Mouse (Mus musculus) neutrophil, adult 65 days (primary cell): ENCODE results near the gene Car15. TPM values are rescaled to one million over a fixed set of nuclear protein-coding genes. Genes with fewer than 3 reads are reported as not detected.

ENCODE experiments used
- total RNA-seq: library from RNA; stranded (reverse); gene quantifications from 2 replicates; pipeline ENCODE4 v1.2.4, GENCODE M21; 2023

Gene Car15
- total RNA-seq = 1.9 and 3.6 TPM in 2 replicates

GRCm38 (mm10) chr16:17838051-17838450 is at the start of gene Car15:
Car15 (minus strand) TSS chr16:17838364.

GRCm38 (mm10) chr16:17832821-17833220 is 5.3 kb downstream of the Car15 start, which contains the start of gene B830017H08Rik:
B830017H08Rik (plus strand) TSS chr16:17833121.

DNA sequence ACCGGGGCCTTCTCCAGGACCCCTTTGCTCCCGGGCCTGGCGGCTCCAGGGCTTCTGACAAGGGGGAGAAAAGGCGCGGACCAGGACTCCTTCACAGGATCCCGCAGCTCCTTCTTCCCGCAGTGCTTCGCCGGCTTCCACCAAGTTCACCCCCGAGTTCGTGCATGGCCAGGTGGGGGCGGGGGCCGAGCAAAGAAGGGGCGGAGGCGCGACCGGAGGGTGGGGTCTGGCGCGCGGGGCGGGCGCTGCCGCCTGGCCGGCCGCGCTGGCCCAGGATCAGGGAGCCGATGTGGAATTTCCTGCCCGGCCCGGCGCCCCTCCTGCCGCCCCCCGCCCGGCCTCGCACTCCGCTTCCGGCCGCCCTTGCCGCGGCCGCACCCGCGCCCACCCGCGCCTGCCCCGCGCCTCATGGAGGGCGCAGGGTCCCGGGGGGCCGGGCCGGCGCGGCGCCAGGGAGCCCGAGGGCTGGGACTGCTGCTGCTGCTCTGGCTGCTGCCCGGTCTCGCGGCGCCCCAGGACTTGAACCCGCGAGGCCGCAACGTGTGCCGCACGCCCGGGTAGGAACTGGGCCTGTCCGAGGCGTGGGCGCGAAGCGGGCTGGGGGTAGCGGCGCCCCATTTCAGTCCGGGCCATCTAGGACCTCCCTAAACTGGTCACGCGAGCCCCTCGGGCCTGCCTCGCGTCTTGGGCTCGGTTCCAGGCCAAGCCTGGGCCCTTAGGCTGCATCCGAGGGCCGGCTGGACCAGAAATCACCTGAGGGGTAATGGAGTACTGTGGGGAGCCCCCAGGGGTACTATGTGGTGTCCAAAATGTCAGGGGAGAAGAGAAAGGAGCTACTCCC is 41.0 kb downstream of the Car15 start, which contains the start of gene Scarf2:
Scarf2 (plus strand) TSS at position 312 of the 841 bp plus-strand sequence.

Other genes starting within 250 kb of the Car15 start
- gene Smpd4, start 219.0 kb downstream of the Car15 start, total RNA-seq = 28.0 and 32.6 TPM in 2 replicates
- gene Ccdc74a, start 191.9 kb downstream of the Car15 start, total RNA-seq = not detected in 2 replicates
- gene Med15, start 105.5 kb downstream of the Car15 start, total RNA-seq = 68.2 and 84.3 TPM in 2 replicates
- gene Klhl22, start 78.7 kb downstream of the Car15 start, total RNA-seq = 6.2 and 6.7 TPM in 2 replicates
- gene Scarf2, start 41.1 kb downstream of the Car15 start, total RNA-seq = 0.25 TPM in 1 of 2 replicates, not detected in the other
- not detected in 2 replicates for gene B830017H08Rik, start 5.2 kb downstream of the Car15 start, total RNA-seq
- gene Gm20518, start 53.3 kb upstream of the Car15 start, total RNA-seq = 0.45 and 1.0 TPM in 2 replicates
- not detected in 2 replicates for gene Tssk1, start 55.9 kb upstream of the Car15 start, total RNA-seq
- 28.0 and 40.9 TPM in 2 replicates for gene Dgcr2, start 60.2 kb upstream of the Car15 start, total RNA-seq
- not detected in 2 replicates for gene Tssk2, start 60.3 kb upstream of the Car15 start, total RNA-seq
- 33.3 and 50.8 TPM in 2 replicates for gene Ess2, start 73.0 kb upstream of the Car15 start, total RNA-seq
- not detected in 2 replicates for gene Gsc2, start 76.7 kb upstream of the Car15 start, total RNA-seq
- gene Slc25a1, start 89.9 kb upstream of the Car15 start, total RNA-seq = 8.8 and 12.8 TPM in 2 replicates
- gene Vpreb2, start 142.1 kb upstream of the Car15 start, total RNA-seq = 1.2 TPM in 1 of 2 replicates, not detected in the other
- 7.3 and 10.1 TPM in 2 replicates for gene Dgcr6, start 214.5 kb upstream of the Car15 start, total RNA-seq